Mouse (Mus musculus) mouse trophoblast stem cell (cell line): Measurements from ENCODE around the gene S100a10.

Experiments used
- in situ Hi-C, 2 experiments: fragments of 300-500 bp; cut with MseI, MboI; formaldehyde crosslinking; loops; 2 replicates in 1 of 2; 3 replicates in 1 of 2; pipeline ENCODE4 v1.15.1; 2025

Gene S100a10

DNA sequence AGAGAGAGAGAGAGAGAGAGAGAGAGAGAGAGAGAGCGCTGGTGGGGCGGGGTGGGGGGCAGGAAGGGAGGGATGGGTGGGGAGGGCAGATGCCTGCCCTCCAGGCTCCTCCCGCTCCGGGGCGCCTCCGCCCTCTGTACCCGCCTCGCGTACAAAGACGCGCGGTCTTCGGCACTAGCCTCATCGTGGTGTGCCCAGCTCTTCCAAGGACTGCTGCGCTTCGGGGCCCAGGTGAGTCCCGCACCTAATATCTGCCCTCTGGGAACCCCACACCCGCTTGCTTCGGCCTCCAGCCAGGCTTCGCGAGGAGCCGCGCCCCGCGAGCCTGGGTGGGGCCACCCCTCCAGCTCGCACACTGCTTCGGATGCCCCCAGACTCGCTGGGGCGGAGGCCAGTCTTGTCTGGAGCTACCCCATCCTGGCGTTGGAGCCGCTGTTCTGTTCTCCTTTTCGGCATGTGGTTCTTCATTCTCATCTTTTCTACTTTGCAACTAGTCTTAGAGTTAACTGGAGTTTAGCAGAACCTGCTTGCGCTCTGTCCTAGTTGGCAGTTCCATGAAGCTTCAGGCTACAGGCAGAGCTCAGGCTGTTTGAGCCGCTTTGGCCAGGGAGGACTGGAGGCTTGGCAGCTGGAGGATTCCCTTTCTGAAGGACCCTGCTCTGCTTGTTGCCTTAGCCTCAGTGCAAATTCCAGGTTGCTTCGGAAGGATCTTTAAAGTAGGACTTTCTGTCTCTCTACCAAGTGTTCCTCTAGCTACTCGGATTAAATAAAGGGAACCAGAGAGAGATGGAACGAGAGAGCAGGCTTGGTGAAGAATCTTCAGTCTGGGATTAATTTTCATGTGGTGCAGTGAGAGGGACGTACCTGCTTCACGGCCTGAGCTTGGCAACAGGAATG, at the start of gene S100a10:
Gene S100a10, plus strand, starts transcription at position 100 of the 897 bp plus-strand sequence.
- in situ Hi-C loops: no loop called here

DNA sequence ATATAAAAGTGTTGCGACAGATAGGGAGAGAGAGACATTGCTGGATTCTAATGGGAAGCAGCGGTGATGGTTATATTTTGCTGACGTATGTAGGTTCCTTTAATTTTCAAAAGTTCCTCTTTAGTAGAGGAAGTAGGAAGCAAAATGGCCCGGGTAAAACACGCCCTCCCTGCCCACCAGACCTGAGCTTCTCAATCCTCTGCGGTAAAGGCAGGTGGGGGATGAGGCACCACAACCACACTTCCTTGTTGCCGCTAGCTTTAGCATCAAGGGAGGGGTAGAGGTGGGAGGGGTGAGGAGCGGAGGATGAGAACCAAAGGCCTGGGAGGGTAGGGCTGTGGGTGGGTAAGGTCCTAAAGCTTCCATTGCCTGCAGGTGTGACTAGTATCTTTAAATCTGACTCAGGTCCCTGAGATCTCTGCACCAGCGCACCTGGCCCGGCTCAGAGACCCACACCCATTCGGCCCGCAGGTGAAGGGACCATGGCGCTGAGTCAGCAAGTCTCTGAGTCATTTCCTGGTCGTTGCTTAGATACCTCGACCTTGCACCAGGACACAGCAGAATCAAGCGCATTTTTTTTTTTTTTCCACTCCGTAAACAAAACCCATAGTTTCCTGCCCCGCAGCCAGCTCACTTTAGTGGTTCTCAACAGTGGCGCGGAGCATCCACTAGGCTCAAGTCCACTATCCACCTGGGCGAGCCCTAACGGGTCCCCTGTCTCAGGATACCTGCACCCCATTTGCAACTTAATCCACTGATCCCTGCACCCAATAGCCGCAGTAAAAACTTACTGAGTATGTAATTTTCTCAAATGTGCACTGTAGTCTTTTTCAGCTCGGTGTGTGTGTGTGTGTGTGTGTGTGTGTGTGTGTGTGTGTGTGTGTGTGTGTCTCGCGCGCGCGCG, 48.7 kb upstream of the S100a10 start:
- in situ Hi-C loops: no loop called here

DNA sequence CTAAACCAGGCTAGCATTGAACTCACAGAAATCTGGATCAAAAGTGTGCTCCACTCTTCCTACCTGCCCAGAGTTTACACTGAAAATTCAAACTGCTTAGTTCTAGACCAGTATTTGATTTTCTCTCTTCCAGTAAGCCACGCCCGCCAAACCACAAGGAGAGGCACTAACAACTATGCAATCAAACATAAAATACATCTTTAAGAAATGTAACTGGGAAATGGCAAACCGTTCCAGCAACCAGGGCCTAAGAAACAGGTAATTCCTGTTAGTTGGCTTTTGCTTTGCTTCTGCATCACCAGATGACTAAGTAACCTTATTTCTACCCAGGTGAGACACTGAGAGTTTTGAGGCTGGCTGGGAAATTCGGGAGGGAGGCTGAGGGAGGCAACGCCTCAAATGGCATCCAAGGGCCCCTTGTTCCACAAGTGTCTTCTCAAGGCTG, 48.0 kb upstream of the S100a10 start:
- in situ Hi-C loops: no loop called here

DNA sequence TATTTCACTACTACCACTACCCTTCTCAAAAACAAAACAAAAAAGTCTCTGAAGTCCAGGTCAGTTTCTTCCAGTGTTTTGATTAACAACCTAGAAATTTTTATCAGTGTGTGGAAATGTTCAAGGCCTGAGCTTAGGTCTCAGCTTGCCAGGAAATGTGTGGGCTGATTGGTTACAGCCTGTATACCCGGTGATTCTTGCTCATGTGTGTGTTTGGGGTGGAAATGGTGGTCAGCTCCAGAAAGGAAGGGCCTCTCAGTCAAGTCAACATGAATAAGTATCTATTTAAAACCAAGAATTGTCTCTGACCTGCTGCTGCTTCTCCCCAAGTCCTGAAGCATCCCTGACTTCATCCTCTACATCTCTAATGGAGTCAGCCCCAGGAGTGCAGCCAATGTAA, 45.6 kb upstream of the S100a10 start:
- in situ Hi-C loops: no loop called here

DNA sequence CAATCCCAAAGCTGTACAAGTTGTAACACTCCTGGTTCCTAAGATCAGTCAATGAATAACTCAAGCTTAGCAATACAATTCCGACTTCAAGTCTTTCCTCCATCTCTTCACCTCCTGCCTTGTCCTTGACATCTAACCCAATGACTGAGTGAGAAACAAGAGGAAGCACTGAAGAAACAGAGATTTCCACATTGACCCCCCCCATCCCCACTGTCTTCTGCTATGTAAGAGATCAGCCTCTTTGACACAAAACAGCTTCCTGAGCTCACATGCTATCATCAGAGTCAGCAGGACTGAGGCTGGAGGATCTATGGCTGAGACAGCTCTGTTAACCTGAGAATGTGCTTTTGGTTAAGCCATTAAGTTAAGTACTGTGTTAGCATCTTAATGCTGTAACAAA, 43.8 kb upstream of the S100a10 start:
- in situ Hi-C loops: no loop called here

DNA sequence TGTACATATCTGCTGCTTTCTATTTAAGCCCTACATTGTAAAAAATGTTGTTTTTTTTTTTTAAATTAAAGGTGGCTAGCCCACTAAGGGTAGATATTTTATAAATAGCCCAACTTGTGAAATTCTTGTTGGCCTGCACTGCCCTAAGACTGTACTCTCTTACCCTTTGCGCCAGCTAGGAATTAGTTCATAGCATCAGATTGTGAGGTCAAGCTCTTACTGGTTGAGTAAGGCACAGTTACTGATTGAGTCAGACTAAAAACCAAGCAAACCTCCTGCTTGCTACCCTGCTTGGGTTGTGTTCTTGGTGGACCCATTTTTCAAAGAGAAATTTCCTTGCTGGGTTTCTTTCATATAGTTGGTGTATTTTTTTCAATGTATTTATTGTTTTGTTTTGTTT, 43.1 kb upstream of the S100a10 start:
- in situ Hi-C loops: no loop called here

DNA sequence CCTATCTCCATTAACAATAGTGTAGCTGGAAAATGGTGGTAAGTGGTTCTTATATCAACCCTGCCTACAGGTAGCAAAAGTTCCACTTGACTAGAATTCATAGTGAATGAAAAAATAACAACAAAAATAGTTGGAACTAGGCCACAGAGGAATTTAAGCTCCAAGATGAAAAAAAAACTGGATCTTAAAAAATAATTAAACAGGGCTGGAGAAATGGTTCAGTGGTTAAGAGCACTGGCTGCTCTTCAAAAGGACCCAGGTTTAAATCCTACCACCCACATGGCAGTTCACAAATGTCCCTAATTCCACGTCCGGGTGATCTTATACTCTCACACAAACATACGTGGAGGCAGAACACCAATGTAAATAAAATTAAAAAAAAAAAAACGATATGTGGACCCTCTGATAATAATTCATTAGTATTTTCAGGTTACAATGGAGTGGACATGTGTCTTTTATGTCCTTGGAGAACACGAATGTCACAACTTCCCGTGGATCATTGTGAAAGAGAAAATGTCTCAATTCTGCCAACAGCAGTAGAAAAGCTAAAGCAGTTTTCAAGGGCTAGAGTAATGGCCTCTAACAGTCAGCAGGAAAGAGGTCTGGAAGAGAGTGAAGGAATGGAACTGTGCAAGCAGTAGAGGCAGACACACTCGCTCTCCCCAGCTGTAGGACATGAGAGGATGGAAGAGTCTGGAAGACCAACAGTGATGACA, 42.3 kb upstream of the S100a10 start:
- in situ Hi-C loops: no loop called here

DNA sequence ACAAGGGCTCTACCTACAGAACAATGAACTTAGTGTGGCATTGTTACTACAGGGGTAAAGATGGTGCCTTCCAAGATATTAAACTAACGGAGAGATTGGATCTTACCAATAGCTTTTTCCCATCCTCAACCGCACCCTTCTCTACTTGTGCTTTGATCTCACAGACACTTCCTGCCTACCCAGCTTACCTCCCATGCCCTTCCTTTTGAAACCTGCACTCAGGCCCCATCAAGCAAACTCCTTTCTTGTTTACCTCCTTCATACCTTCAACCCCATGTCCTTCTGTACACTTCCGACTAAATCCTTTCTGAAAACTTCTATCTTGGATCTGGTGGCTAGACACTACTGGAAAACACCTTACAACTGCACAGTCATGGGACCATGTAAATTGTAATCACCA, 40.3 kb upstream of the S100a10 start:
- in situ Hi-C loops: no loop called here

DNA sequence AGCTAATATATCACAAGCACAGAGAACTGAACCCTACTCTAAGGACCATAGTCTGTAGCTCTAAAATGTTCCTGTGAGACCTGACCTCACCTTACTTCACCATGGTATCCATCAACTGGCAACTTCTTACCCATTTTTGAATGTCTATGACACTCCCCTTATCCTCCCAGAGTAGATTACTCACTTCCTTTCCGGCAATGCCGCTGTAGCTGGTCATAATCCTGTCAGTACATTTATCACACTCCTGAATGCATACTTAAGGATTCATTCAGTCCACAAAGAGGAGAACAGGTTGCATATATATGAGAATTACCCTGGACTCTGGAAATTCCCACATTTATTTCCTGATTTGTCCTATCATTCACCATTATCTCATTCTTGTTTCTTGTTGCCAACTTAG, 37.5 kb upstream of the S100a10 start:
- in situ Hi-C loops: no loop called here

DNA sequence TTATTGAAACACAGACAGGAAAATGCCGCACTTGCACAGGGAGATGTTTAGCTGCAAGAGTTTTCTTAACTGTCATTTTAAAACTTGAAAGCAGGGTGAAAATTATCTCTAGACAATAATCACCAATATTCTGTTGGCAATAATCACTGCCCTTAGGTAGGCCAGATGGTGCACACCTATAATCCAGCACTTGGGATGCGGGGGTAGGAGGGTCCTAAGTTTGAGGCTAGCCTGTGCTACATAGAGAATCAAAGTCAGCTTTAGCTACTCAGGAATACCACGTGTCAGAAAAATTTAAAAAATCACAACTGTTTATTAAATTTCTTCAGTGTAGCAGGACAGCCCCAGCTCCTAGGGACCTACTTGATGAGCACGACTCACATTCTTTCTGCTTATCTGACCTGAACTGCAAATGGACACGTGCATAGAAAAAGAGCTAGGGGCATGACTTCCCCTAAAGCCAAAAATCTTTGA, 35.0 kb upstream of the S100a10 start:
- in situ Hi-C loops: no loop called here

DNA sequence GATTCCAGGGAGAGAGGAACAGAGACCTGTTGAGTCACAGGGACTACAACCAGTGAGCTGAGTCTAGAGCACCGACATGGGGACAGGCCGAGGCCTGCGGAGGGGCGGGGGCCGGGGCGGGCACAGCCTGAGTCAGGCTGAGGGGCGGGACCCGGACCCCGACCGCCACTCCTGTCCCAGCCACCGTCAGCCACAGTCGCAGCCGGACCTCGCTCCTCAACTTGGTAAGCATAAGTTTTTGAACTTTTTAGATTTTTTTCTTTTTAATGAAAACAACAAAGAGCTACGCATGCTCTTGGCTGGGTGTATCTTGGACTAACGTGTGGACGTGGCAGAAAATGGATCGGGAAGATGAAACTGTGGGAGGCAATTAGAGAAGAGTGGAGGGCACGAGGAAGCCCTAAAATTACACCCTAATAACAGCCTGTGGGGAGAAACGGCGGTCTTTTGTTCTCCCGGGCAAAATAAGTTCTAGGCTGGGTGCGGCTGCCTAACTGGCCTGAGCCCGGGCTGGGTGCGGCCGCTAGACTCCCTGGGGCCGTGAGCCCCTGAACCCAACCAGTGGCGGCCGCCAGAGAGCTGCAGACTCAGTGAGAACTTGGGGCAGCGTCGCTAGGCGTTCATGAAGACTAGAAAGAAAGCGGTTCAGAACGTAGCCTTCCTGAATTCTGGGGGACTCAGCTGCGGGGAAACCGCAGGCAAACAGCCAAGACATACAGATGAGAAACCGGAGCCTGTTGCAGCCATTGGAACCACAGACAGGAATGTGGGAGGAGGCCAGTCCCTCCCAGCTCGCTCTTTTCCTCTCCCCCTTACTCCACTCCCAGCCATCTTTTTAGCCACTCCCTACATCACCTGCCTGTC, 34.3 kb upstream of the S100a10 start, which contains the start of gene S100a11:
Gene S100a11, plus strand, starts transcription at position 159 of the 864 bp plus-strand sequence.
- in situ Hi-C loops: no loop called here

DNA sequence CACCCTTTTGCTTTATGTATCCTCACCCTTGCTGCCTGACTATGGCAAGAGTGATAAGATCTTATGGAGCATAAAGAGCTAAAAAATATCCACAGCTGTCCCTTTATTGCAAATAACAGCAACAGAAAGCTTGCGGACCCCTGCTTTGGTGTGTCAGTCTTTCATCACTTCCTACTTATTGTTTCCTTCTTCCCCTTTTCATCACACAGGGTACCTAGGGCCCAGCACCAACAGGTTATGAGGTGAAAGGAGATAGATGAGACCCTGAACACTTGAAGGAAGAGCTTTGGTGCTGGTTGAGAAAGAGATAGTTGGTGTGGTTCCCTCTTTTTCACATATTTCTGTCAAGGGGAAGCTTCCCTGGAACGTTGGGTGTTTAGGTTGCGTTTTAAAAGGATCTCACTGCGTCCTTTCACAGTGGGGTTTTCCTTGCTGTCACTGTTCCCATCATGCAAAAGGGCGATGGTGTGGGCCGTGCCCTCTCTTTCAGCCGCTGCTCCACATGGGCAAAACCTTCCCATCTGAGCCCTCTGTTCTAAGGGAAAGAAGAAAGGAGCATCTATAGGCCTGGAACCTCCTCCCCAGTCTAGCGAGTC, 33.3 kb upstream of the S100a10 start:
- in situ Hi-C loops: no loop called here

DNA sequence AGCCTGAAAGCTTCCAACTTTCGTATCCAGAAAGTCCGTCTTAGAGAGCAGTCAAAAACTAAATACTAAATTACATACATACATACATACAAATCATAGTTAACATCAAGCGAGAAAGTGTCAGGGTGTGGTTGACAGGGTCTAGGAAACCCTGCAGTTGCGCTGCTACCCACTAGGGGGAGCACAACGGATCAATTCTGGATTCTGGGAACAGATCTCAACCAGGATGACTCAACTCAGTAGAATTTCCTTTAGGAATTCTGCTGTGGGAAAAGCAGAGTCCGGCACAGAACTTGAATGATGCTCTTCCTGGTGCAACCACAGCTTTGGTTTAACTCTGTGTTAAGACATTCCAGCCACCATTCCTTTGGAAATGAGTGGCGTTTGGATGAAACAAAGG, 32.3 kb upstream of the S100a10 start:
- in situ Hi-C loops: no loop called here

DNA sequence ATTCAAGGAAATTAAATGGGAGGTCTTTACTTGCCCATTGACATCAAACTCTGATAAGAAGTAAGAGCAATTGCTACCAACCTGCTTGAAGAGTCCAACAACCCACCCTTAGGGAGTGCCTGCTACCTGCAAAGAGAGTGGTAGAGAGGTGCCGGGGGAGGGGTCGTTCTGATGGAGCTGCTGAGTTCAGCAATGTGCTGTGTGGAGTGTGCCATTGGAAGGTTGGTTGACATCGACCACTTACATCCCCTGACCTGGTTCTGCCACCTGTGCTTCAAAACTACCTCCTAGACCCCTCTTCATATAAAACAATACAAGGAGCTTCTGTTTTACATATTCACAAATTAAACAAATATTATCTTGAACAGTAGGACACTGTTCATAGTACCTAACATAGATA, 27.6 kb upstream of the S100a10 start:
- in situ Hi-C loops: no loop called here

DNA sequence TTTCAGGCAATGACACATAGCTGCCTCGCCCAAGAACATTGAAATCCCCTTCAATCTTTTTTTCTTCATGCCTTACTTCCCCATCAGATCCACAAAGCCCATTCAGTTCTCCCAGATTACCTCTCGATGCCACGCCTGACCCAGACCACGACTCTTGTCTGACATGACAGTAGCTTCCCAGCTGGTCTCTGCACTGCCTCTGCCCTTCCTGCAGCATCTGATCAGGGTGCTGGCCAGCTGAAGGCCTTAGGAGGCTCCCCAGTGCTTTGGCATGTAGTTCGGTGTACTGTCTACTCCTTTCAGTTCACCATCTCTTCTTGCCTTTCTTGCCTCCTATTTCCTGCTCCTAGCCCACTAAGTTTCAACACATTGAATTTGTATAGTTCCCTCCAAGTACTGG, 26.1 kb upstream of the S100a10 start:
- in situ Hi-C loops: no loop called here

DNA sequence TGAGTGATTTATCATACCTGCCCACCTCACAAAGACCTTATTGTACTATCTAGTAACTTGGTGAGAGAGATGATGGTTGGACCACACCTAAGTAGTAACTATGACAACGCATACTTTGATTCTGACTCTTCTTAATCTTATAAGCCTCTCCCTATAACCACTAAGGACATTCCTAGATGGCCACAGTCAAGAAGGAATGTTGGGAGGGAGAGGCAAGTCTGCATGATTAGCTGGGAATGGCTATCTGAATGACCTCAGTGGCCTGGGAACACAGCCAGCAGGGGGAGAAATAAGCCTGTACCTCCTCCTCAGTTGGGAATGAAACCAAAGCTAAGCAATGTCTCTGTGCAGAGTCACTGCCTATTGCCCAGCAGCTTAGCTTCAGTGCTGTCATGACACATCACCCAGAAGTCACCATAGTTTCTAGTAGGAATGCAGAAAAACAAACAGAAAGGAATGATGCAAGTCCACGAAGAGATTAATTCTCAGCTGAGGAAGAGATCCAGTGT, 17.8 kb upstream of the S100a10 start:
- in situ Hi-C loops: no loop called here

DNA sequence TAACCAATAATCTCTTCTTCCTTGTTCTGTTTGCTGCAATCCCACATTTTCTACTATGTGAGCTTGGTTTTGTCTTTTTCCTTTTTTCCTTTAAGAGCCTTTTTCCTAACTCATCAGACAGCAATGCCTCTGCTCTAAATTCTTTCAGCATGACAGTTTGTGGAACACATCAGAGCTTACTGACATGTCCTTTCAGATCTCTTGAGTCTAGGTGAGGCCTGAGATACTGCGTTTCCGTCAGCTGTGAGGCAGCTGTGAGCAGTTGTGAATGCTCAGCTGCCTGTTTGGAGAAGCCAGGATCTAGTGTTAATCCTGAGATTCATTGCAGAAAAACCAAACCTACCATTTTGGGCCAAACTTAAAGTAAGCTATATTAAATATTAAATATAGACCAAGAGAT, 16.4 kb upstream of the S100a10 start:
- in situ Hi-C loops: no loop called here

DNA sequence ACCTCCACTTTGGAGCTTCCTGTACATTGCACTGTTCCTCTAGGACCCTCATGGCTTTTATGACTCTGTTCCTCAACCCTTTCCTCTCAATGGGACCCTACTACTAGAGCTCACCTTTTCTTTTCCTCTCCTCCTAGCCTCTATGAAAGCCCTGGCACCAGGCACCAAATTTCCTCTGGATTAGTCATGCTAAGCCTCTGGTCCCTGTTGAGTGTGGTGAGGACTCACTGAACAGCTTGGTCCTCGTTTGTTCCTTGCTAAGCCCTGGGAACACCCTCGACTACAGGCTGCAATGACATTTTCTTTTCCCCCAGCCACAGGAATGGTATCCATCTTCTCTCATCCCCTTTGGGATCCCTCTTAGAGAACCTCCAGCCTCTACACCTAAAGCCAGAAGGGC, 13.4 kb upstream of the S100a10 start:
- in situ Hi-C loops: loop anchor here in 1 of 2 experiments (10.0 kb wide), 1 partner anchor 53 kb away; no protein-coding TSS in a partner anchor

DNA sequence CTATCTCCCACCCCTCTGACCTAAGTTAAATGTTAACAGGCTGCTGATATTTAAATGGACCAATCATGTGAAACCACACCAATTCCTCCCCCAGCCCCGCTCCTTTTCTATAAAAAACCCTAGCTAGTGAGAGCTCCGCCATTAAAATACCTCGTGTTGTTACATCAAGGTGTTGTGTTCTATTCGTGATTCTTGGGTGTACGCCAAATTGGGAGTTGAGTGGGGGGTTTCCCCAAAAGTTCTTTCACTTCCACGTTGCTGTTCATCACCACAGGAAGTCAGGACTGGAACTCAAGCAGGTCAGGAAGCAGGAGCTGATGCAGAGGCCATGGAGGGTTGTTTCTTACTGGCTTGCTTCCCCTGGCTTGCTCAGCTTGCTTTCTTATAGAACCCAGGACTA, 10.7 kb upstream of the S100a10 start:
- in situ Hi-C loops: loop anchor here in 1 of 2 experiments (10.0 kb wide), 1 partner anchor 51 kb away; no protein-coding TSS in a partner anchor
